Mouse (Mus musculus): Measurements from ENCODE around the gene Exosc9. TPM values are rescaled to one million over a fixed set of nuclear protein-coding genes. Genes with fewer than 3 reads are reported as not detected.
A peak's percentile ranks its signal among the peaks of the same experiment; 100 is the strongest.

The Exosc9 gene
- polyA plus RNA-seq (2015; fragmentation: Nextera tagmentation; extraction: Ambion mirVana): 86.9 and 91.6 TPM in 2 replicates

GRCm38 (mm10) chr3:36552406-36553047, at the start of gene Exosc9:
Exosc9 (plus strand) TSS chr3:36552606.
- H3K4me1 ChIP-seq (replicated peaks; ENCODE audit: control insufficient read depth, insufficient read depth, low read length): peaks cover 10% of the 10 kb centered on the region
- peak; percentile 98 for ATAC-seq
- H3K36me3 ChIP-seq (ENCODE audit: control insufficient read depth, insufficient read depth): peaks cover 9% of the 10 kb centered on the region; the same call in 1 of the 2 replicates
- H3K9me3 ChIP-seq (ENCODE audit: control insufficient read depth, low read length): no peaks in the 10 kb centered on the region
- peak within 1 kb of the TSS; percentile 62 for H3K4me3 ChIP-seq (replicated peaks; ENCODE audit: low read length)
- H3K27ac ChIP-seq (ENCODE audit: low read length): peak within 1 kb of the TSS; percentile 73
- peak within 1 kb of the TSS; percentile 63 for H3K9ac ChIP-seq (replicated peaks; ENCODE audit: low read depth, low read length)
- no peaks in the 10 kb centered on the region for H3K27me3 ChIP-seq (replicated peaks; ENCODE audit: control insufficient read depth, insufficient read depth, low read length)
- WGBS: under 1% methylated on average over 39 of the region's 39 CpGs
- peak within 1 kb of the TSS; percentile 91 for H3K4me2 ChIP-seq (ENCODE audit: low read length)

GRCm38 (mm10) chr3:36505306-36505705, 47.1 kb upstream of the Exosc9 start:
- Histone ChIP-seq H3K27me3 (replicated peaks; ENCODE audit: control insufficient read depth, insufficient read depth, low read length) (no peaks in the 10 kb centered on the region), H3K27ac (ENCODE audit: low read length) (no peak overlapping the region), H3K36me3 (ENCODE audit: control insufficient read depth, insufficient read depth) (no peaks in the 10 kb centered on the region), H3K4me1 (replicated peaks; ENCODE audit: control insufficient read depth, insufficient read depth, low read length) (0 out of 2 replicates have a peak, but pooled peaks cover 3% of the 10 kb centered on the region), H3K9me3 (ENCODE audit: control insufficient read depth, low read length) (no peaks in the 10 kb centered on the region), H3K9ac (replicated peaks; ENCODE audit: low read depth, low read length) (no peak overlapping the region), H3K4me3 (replicated peaks; ENCODE audit: low read length) (no peak overlapping the region), H3K4me2 (ENCODE audit: low read length) (no peak overlapping the region)
- no peak for ATAC-seq
- WGBS: 75% methylated on average over 8 of the region's 8 CpGs

- no peak for ATAC-seq
- WGBS: 42% methylated on average over 10 of the region's 10 CpGs
- H3K27ac ChIP-seq (ENCODE audit: low read length): no peak overlapping the region
- no peak overlapping the region for H3K4me2 ChIP-seq (ENCODE audit: low read length)
- no peaks in the 10 kb centered on the region for H3K36me3 ChIP-seq (ENCODE audit: control insufficient read depth, insufficient read depth)
- no peak overlapping the region for H3K4me3 ChIP-seq (replicated peaks; ENCODE audit: low read length)
- no peak overlapping the region for H3K9ac ChIP-seq (replicated peaks; ENCODE audit: low read depth, low read length)
- H3K27me3 ChIP-seq (replicated peaks; ENCODE audit: control insufficient read depth, insufficient read depth, low read length): no peaks in the 10 kb centered on the region
- H3K9me3 ChIP-seq (ENCODE audit: control insufficient read depth, low read length): no peaks in the 10 kb centered on the region
- H3K4me1 ChIP-seq (replicated peaks; ENCODE audit: control insufficient read depth, insufficient read depth, low read length): 0 out of 2 replicates have a peak, but pooled peaks cover 3% of the 10 kb centered on the region
Measured at GRCm38 (mm10) chr3:36505809-36506735, 46.3 kb upstream of the Exosc9 start.

- WGBS: 90% methylated on average over 6 of the region's 6 CpGs
Measured at GRCm38 (mm10) chr3:36511491-36511890, 40.9 kb upstream of the Exosc9 start.

GRCm38 (mm10) chr3:36516196-36516595, 36.2 kb upstream of the Exosc9 start:
- WGBS: 88% methylated on average over 9 of the region's 9 CpGs
- Histone ChIP-seq H3K36me3 (ENCODE audit: control insufficient read depth, insufficient read depth) (no peaks in the 10 kb centered on the region), H3K4me2 (ENCODE audit: low read length) (no peak overlapping the region), H3K4me3 (replicated peaks; ENCODE audit: low read length) (no peak overlapping the region), H3K4me1 (replicated peaks; ENCODE audit: control insufficient read depth, insufficient read depth, low read length) (peaks cover 4% of the 10 kb centered on the region), H3K27me3 (replicated peaks; ENCODE audit: control insufficient read depth, insufficient read depth, low read length) (0 out of 2 replicates have a peak, but pooled peaks cover 5% of the 10 kb centered on the region), H3K9ac (replicated peaks; ENCODE audit: low read depth, low read length) (no peak overlapping the region), H3K27ac (ENCODE audit: low read length) (no peak overlapping the region), H3K9me3 (ENCODE audit: control insufficient read depth, low read length) (no peaks in the 10 kb centered on the region)
- ATAC-seq: no peak

More at GRCm38 (mm10) chr3:36511491-36511890, 40.9 kb upstream of the Exosc9 start:
- no peak for ATAC-seq
- no peaks in the 10 kb centered on the region for H3K4me1 ChIP-seq (replicated peaks; ENCODE audit: control insufficient read depth, insufficient read depth, low read length)
- no peaks in the 10 kb centered on the region for H3K27me3 ChIP-seq (replicated peaks; ENCODE audit: control insufficient read depth, insufficient read depth, low read length)
- no peak overlapping the region for H3K27ac ChIP-seq (ENCODE audit: low read length)
- H3K36me3 ChIP-seq (ENCODE audit: control insufficient read depth, insufficient read depth): no peaks in the 10 kb centered on the region
- H3K9me3 ChIP-seq (ENCODE audit: control insufficient read depth, low read length): no peaks in the 10 kb centered on the region
- H3K9ac ChIP-seq (replicated peaks; ENCODE audit: low read depth, low read length): no peak overlapping the region
- no peak overlapping the region for H3K4me2 ChIP-seq (ENCODE audit: low read length)
- H3K4me3 ChIP-seq (replicated peaks; ENCODE audit: low read length): no peak overlapping the region

- no peaks in the 10 kb centered on the region for H3K36me3 ChIP-seq (ENCODE audit: control insufficient read depth, insufficient read depth)
Measured at GRCm38 (mm10) chr3:36521073-36522060, 31.0 kb upstream of the Exosc9 start, which contains the start of gene Gm11549. Gm11549 (minus strand) TSS chr3:36521813.

GRCm38 (mm10) chr3:36522137-36522536, 30.3 kb upstream of the Exosc9 start:
- Histone ChIP-seq H3K36me3 (ENCODE audit: control insufficient read depth, insufficient read depth) (no peaks in the 10 kb centered on the region), H3K4me1 (replicated peaks; ENCODE audit: control insufficient read depth, insufficient read depth, low read length) (peaks cover 9% of the 10 kb centered on the region), H3K27me3 (replicated peaks; ENCODE audit: control insufficient read depth, insufficient read depth, low read length) (peaks cover 11% of the 10 kb centered on the region; the same call in 1 of the 2 replicates), H3K27ac (ENCODE audit: low read length) (no peak overlapping the region), H3K9ac (replicated peaks; ENCODE audit: low read depth, low read length) (no peak overlapping the region), H3K4me2 (ENCODE audit: low read length) (no peak overlapping the region), H3K9me3 (ENCODE audit: control insufficient read depth, low read length) (no peaks in the 10 kb centered on the region), H3K4me3 (replicated peaks; ENCODE audit: low read length) (no peak overlapping the region)
- 6% methylated on average over 4 of the region's 4 CpGs for WGBS
- no peak for ATAC-seq

More at GRCm38 (mm10) chr3:36521073-36522060, 31.0 kb upstream of the Exosc9 start, which contains the start of gene Gm11549:
- Histone ChIP-seq H3K27me3 (replicated peaks; ENCODE audit: control insufficient read depth, insufficient read depth, low read length) (peaks cover 11% of the 10 kb centered on the region; the same call in 1 of the 2 replicates), H3K27ac (ENCODE audit: low read length) (no peak within 1 kb of the TSS), H3K4me3 (replicated peaks; ENCODE audit: low read length) (peak within 1 kb of the TSS; percentile 59), H3K4me1 (replicated peaks; ENCODE audit: control insufficient read depth, insufficient read depth, low read length) (peaks cover 9% of the 10 kb centered on the region), H3K9me3 (ENCODE audit: control insufficient read depth, low read length) (no peaks in the 10 kb centered on the region), H3K4me2 (ENCODE audit: low read length) (peak within 1 kb of the TSS; percentile 90), H3K9ac (replicated peaks; ENCODE audit: low read depth, low read length) (peak within 1 kb of the TSS; percentile 60)
- WGBS: under 1% methylated on average over 51 of the region's 51 CpGs
- peak; percentile 81 for ATAC-seq

- Histone ChIP-seq H3K36me3 (ENCODE audit: control insufficient read depth, insufficient read depth) (no peaks in the 10 kb centered on the region), H3K9ac (replicated peaks; ENCODE audit: low read depth, low read length) (no peak overlapping the region), H3K27me3 (replicated peaks; ENCODE audit: control insufficient read depth, insufficient read depth, low read length) (peaks cover 11% of the 10 kb centered on the region; the same call in 1 of the 2 replicates), H3K9me3 (ENCODE audit: control insufficient read depth, low read length) (no peaks in the 10 kb centered on the region), H3K27ac (ENCODE audit: low read length) (no peak overlapping the region), H3K4me2 (ENCODE audit: low read length) (no peak overlapping the region), H3K4me3 (replicated peaks; ENCODE audit: low read length) (no peak overlapping the region), H3K4me1 (replicated peaks; ENCODE audit: control insufficient read depth, insufficient read depth, low read length) (peaks cover 9% of the 10 kb centered on the region)
- 80% methylated on average over 3 of the region's 3 CpGs for WGBS
- no peak for ATAC-seq
Measured at GRCm38 (mm10) chr3:36524466-36524865, 27.9 kb upstream of the Exosc9 start.

All from forebrain, embryonic 16.5 days (tissue).